Mouse (Mus musculus) left cerebral cortex, postnatal 4 days (tissue): ENCODE measurements around the gene Gm9964. TPM values are rescaled to one million over a fixed set of nuclear protein-coding genes. Genes with fewer than 3 reads are reported as not detected.
A peak's percentile ranks its signal among the peaks of the same experiment; 100 is the strongest.
"Not testable (repeated sequence)": the region's sequence is repeated elsewhere in the genome, so short reads cannot be mapped to it uniquely, and the experiment has no call there.

Experiments used
- DNase-seq: peaks from one replicate; pipeline ENCODE4 v3.0.0-alpha.2; 2022
- intact Hi-C: fragments of 180-260 bp; cut with DNase I; formaldehyde crosslinking; loops from one replicate; pipeline ENCODE4 v1.15.1; 2025
- total RNA-seq, 2 experiments: library from RNA; stranded (reverse); gene quantifications; 2 replicates each; pipeline ENCODE4 v1.2.3; 2021

Gm9964 gene
- total RNA-seq, result under 1 TPM in 1 of 2 experiments, not detected in 1; 0.52 TPM

DNA sequence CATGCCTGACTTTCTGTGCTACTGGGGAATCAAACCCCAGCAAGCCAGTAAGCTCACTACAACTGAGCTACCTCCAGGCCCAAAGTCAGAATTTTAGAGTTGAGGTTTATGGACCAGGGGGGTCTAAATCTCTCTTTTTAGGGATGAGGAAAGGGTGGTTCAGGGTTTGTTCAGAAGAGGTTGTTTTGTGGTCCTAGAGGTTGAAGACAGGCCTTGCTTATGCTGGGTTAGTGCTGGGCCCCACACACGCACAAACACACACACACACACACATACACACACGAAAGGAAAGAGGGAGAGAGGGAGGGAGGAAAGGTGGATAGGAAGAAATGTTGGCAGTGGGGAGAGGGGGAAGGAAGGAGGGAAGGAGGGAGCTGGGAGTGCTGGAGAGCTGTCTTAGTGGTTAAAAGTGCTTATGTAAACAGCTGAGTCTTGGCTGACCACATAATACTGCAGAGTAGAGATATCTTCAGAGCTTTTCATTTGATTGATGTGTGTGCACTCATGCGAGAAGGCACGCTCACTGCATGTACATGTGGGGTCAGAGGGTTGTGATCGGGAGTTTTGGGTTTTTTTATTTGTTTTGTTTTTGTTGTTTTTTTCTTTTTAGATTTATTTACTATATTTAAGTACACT, at the start of gene Gm9964:
Gene Gm9964, minus strand, starts transcription at position 51 of the 636 bp plus-strand sequence.
- intact Hi-C loops, result loop anchor here (10.0 kb wide), 2 partner anchors 72 to 272 kb away; no protein-coding TSS in a partner anchor
- no peak for DNase-seq

DNA sequence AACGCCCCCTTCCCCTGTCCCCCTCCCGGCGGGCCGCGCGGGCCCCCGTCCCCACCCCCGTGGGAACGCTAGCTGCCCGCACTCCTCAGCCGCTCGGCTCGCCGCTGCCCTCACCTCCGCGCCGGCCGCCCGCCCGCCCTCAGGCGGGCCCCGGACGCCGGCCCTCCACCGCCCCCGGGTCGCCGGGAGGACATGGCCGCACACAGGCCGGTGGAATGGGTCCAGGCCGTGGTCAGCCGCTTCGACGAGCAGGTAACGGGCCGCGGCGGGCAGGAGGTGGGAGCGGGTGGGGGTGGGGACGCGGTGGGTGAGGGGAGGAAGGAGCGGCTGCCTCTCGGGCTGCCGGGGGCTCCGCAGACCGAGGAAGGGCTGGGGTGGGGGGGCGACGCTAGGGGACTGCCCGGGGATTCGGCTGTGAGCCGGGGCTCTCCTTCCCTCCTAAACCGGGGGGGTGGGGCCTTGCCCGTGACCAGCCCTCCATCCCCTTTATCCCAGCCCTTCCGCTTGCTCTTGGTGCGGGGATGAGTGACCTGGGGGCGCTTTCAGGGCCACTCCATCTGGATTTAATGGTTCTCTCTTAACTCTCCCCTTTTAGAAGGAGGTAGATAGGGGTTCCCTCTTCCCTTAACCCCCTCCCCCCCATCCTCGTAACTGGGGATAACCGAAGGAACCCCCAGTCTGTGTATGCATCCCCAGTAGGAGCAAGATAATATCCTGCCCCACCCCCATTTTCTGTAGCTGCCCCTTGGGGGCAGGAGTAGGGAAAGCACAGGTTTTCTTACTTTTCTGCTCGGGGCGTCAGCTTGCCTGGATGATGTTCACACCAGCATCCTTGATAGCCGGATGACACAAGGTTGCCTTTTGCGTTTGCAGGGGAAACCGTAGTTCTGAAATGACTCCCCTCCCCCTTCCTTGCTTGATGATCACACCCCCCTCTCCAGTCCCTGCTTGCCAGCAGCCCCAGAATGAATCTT, 43.4 kb upstream of the Gm9964 start:
- intact Hi-C loops, result no loop called here

DNA sequence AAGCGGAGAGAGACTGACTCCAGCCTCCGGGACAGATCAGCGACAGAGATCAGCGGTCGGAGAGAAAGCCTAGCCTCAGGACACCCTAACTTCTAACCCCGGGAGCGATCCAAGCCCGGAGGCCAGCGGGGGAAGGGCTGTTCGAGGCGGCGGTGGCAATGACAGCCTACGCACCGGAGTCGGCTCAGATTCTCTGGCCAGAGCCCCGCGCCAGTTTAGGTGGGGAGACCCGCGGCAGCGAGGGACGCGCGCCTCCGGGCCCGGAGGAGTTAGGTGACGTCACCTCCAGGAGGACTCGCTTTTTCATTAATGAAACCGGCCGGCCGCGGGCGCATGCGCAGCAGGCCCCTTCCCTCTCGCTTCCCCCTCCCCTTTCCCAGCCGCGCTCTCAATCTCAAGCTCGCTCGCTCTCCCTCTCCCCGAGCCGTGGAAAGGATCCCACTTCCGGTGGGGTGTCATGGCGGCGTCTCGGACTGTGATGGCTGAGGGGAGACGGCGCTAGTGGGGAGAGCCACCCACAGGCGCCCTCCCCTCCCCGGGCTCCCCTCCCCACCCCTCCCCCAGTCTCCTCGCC, 42.6 kb upstream of the Gm9964 start, which contains the start of gene Nf1:
Gene Nf1, plus strand, starts transcription at position 460 of the 574 bp plus-strand sequence.
- intact Hi-C loops, result no loop called here
- DNase-seq, result peak; percentile 99

More for the DNA sequence above, 43.4 kb upstream of the Gm9964 start:
- DNase-seq, result peak; percentile 72

DNA sequence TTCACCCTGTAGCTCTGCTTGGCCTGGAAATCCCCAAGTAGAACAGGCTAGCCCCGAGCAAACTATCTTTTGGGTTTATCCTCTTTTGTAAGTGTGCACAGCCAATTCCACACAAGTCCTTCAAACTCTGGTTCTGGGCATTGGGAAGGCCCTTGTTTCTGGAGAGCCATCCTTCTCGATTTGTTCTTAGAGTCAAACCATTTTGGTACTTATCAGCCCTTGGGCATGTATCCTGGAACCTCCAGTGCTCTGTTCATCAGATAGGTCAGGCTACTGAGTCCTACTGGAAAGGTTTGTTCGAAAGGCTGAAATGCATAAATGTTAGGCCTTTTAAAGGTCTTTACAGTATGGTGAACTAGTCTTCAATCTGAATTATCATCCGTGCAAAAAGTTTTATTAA, 41.9 kb upstream of the Gm9964 start:
- intact Hi-C loops, result no loop called here
- DNase-seq, result no peak

DNA sequence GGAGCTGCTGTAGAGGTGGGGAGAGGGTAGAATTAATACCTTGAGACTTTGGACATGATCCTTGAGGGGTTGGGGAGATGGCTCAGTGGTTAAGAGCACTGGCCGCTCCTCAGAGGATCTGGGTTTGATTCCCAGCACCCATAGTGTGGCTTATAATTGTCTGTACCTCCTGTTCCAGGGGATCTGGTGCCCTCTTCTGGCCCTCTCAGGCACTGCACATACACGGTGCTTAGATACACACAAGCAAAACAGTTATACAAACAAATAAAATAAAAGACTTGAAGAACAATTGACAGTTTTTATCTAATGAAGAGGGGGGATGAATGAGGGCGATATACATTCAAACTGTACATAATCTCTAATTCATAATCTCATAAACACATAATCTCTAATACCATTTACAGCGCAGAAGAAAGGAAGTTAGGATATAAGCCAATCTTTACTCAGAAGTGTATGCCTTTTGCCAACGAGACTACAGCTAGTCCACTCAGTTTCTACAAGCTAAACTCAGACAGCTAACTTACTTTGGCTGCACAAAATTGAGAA, 40.1 kb upstream of the Gm9964 start:
- intact Hi-C loops, result no loop called here
- DNase-seq, result peak; percentile 8

DNA sequence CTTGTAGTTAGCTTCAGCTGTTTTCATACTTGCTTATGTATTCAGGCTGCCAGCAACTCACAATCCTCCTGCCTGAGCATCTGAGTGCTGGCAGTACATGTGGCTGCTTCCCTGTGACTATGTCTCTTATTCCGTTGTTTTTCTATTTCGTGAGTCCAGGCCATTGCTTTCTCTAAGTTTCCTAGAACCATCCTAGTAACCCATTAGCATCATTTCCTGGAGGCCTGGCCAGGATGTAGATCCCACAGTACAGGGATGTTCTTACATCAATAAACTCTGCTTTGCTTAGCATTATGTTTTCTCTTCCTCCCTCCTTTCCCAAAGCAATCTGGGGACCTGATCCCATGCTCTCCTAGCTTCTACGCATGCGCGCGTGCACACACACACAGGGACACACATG, 38.4 kb upstream of the Gm9964 start:
- no peak for DNase-seq
- intact Hi-C loops, result no loop called here

DNA sequence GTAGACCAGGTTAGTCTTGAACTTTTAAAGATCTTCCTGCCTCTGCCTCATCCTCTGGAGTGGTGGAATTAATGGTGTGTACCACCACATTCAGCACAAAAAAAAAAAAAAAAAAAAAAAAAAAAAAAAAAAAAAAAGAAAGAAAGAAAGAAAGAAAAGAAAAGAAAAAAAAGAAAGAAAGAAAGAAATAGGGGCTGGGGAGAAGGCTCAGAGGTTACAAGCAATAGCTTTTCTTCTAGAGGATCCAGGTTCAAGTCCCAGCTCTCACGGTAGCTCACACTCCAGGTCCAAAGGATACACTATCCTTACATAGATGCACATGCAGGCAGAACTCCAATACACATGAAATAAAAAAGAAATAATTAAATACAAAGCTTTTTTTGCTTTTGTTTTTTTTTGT, 32.9 kb upstream of the Gm9964 start:
- intact Hi-C loops, result no loop called here
- DNase-seq, result no peak

DNA sequence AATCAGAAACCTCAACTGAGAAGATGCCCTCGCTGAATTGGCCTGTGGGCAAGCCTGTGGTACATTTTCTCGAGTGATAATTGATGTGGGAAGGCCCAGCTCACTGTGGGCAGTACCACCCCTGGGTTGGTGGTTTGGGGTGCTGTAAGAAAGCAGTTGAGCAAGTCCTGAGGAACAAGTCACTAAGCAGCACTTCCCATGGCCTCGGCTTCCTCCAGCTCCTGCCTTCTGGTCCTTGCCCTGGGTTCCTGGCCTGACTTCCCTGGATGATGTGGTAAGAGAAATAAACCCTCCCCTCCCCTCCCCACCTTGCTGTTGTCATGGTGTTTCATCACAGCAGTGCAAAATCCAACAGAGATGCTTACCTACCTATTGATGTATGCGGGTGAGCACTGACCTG, 31.4 kb upstream of the Gm9964 start:
- DNase-seq, result no peak
- intact Hi-C loops, result no loop called here

DNA sequence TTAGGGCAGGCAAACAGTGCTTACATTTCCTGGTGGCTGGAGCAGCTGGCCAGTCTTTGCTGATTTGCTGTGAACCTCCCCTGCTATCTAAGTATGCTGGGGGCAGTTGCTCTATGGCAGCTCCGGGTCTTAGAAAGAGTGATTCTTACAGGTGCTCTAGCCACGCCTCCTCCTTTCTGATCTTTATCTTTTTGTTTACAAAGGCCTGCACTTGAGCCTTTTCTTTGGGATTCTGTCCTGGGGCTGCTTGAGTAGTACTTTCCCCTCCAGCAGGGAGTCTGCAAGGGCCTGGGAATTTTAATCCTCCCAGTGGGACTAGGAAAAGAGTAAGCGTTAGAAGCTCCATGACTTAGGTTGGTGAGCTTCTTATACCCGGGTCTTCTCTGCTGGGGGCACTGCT, 30.4 kb upstream of the Gm9964 start:
- no peak for DNase-seq
- intact Hi-C loops, result no loop called here

DNA sequence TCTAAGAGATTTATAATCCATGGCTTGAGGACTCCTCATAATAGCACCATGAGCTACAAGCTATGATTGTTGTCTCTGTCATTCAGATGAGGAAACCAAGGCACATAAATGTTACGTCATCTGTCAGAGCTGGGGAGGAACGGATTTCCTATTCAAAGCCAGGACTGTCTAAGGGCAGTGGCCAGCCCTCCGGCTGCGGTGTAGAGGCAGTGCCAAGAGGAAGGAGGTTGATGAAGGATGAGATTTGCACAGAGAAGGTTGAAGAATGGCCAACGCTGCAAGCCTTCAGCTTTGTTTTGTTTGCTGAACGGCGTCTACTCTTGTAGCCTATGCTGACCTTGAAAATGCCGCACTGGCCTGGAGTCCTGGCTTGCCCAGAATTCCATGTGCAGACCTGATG, 29.0 kb upstream of the Gm9964 start:
- DNase-seq, result no peak
- intact Hi-C loops, result no loop called here

DNA sequence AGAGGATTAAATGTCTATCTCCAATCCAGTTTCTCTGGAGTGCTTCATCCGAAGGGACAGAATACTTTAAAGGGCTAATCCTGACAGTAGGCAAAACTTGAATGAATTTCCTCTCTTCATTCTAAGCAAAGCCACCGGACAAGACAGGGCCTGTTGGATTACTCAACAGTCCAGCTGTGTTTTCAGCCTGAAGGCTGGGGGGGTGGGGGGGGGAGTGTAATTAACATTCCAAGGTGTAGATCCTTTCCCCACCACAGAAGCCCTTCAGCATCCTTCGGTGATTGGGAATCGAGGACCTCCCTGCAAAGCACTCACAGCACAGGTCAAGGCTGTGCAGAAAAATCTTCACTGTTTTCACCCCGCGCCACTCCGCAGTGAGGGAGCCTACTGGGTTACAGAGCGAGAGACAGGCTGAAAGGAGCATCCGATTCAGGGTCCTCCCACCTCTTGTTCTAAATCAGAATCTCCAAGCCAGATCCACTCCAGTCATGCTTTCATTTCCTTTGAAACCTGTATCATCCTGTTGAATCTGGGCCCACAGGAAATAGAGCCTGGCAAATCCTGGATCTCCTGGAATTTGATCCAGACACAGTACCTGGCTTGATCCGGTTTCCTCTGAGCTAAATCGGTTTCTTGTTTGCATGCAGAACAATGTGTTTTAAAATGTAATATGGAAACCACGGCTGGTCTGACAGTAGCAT, 27.4 kb upstream of the Gm9964 start:
- intact Hi-C loops, result no loop called here
- DNase-seq, result no peak

DNA sequence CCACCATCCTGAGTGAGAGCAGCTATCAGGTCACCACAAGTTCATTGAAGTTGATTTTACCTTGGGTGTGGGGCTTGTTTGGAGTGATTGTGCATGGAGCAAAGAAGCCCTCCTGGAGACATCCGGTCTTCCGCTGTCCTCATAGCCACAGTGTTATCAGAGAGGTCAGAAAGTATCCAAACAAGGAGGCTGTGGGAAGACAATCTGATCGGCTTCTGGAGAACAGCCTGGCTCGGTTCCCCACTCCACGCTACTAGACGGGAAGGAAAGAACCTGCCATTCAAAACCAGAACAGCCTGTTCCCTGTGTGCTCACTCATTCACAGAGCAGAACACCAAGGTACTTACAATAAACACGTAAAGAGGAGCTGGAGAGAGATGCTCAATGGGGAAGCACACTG, 23.1 kb upstream of the Gm9964 start:
- no peak for DNase-seq
- intact Hi-C loops, result no loop called here

DNA sequence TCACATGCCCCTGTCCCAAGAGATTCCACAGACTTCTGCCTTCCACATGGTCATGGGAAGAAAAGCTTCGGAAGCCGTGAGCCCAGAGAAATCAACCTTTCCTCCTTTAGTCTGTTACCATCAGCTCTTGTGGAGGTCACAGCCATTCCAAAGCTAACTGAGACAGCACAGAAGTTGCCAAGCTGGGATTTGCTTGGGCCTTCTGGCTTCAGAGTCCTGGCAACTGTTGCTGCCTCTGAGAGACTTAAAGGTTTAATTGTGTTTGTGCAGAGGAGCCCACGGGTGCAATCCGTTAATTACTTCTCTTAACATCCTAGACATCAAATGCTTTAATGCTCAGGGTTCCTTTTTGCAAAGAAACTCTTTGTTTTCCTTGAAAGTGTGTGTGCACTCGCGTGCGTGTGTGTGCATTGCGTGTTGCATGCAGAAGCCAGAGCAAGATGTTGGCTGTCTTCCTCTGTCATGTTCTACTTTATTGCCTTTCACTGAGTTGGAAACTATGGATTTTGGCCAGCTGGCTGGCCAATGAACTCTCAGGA, 20.2 kb upstream of the Gm9964 start:
- DNase-seq, result peak; percentile 6
- intact Hi-C loops, result no loop called here

DNA sequence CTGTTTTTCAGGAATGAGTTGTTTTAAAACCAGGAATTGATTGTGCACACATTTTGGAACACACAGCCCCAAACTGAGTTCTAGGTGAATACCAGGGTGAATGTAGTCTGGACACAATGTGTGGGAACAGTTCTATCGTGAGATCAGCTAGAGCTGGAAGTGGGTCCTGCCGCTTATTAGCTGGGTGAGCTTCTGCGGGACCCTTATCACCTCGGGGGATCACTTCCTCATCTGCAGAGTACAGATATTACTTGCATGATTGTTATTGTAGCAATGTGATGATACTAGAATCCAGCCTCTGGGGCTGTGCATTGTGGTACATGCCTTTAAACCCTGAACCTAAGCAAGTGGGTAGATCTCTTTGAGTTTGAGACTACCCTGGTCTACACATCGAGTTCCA, 13.8 kb upstream of the Gm9964 start:
- intact Hi-C loops, result no loop called here
- DNase-seq, result no peak

DNA sequence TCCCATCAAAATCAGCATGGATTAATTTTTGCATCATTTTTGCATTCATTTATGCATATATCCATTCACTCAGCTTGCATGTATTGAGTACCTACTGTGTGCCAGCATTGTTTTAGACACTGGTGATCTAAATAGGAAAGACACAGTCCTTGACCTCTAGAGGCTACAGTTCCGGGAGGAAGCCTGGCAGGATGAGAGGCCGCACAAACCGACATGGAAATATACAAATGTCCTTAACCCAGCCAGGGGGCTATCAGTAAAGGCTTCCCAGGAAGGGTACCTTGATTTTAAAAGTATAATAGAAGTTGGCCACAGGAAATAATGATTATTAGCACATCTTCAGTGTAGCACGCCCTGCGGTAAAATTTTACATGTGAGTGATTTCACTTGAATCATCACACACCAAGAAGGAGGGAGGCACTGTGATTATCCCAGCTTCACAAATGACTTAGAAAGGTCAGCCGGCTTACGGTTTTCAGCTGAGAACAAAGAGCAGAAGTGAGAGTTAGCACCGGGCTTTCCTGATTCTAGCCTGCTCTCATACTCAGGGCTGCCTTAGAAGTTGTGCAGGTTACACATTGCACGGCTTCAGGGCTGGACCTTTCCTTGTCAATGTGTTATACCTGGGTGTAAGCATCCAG, 11.0 kb upstream of the Gm9964 start:
- DNase-seq, result no peak
- intact Hi-C loops, result no loop called here

DNA sequence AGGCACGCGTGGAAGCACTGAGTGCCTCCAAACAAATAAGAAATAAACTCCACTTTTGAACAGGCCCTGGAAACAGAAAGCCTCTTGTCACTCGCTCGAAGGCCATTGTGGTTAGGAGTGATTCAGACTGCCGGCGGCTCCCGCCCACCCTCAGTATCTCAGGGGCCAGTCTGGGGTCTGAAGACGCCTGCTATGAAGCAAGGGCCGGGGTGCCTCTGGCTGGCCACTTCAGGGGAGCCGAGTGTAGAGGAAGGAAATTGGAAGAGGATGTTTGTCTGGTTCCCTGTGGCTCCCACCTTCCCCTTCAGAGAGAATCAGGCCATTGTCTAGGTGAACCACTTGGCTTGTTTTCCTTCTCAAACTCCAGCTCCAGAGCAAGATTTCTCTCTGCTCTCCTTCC, 10.3 kb upstream of the Gm9964 start:
- DNase-seq, result peak; percentile 11
- intact Hi-C loops, result no loop called here

DNA sequence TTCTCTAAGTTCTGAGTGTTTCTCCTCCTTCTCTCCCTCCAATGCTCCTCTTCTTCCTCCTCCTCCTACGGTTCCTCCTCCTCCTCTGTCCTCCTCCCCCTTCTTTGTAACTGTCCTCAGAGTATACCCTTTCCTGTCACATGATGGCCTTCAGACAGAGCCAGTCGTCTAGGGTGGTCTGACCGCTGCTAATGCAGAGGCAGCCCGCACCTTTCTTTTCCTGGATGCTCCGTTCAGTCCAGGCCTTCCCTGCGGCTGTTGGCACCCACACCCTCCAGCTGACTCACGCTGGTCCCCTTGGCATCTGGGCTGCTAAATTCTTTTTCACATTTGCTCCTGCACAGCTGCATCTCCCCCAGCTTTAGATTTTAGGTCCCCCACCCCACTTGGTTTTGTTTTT, 9.8 kb upstream of the Gm9964 start:
- DNase-seq, result no peak

DNA sequence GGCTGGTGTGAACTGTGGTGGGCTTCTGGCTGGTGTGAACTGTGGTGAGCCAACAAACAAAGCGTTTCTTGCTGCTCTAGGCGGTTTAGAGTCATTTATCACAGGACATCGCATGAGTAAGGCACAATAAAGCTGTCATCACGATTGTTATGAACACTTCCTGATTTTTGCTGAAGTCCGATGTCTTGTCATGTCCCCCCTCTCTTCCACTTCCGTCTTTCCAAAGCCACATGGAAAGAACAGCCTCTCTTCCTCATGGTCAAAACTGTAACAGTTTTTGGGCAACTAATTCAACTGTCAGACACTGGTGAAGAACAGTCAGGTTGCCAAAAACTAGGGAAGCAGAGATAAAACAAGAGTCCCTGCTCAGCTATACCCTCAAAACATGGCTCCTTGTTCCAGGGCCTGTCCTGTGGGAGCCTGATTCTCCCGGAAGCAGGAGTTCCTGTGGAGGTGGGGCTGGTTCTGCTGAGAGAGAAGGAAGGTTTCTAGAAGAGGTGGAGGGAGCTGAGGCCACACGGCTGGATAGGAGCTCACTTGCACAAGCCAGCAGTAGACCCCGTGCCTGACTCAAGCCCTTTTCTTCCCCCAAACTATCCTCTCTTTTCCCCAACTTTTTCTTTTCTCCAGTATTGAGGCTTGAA, 9.1 kb upstream of the Gm9964 start:
- intact Hi-C loops, result no loop called here
- DNase-seq, result no peak

More for the DNA sequence above, 9.8 kb upstream of the Gm9964 start:
- intact Hi-C loops, result no loop called here

DNA sequence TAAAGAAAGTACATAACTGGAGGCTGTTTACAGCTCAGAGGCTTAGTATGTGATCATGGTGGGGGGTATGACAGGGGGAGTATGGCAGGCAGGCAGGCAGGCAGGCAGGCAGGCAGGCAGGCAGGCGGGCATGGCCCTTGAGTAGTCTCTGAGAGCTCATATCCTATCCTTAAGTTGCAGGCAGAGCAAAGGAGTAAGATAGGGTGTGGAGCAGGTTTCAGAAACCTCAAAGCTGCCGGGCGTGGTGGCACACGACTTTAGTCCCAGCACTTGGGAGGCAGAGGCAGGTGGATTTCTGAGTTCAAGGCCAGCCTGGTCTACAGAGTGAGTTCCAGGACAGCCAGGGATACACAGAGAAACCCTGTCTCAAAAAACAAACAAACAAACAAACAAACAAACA, 7.5 kb upstream of the Gm9964 start:
- intact Hi-C loops, DNase-seq: not testable (repeated sequence)
